Mouse (Mus musculus) heart, postnatal 25 days (tissue): Measurements from ENCODE around the gene 4930452B06Rik. TPM values are rescaled to one million over a fixed set of nuclear protein-coding genes. Genes with fewer than 3 reads are reported as not detected.

Experiments
- DNase-seq: peaks from one replicate; pipeline ENCODE4 v3.0.0; 2022; ENCODE audit warnings: low spot score
- intact Hi-C: fragments of 180-260 bp; cut with DNase I; formaldehyde crosslinking; loops from one replicate; pipeline ENCODE4 v1.15.1; 2025
- total RNA-seq, 2 experiments: library from RNA; stranded (reverse); gene quantifications; 2 replicates each; pipeline ENCODE4 v1.2.3; 2021

4930452B06Rik gene
- total RNA-seq, 2 experiments from 2014 or later, result 2.1 to 2.3 TPM

DNA sequence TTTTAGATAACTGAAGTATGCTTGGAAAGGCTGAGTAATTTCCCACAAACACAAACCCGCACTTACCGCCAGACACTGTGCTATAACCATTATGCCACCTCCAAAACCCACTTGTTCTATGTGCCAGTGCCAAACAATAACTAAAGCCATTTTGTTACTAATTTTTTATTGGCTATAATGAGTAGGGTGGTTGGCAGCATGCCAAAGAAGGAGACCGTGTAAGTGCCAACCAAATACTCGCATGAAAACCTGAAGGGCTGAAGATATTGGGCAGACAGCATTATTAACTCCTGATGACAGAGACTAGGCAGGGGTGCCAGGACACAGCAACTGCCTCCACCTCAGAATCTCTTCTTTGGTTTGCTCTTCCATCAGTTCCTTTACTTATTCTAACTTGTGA lies 203.1 kb downstream of the 4930452B06Rik start:
- intact Hi-C loops, result loop anchor here (5.0 kb wide), 1 partner anchor 144 kb away; no protein-coding TSS in a partner anchor
- no peak for DNase-seq

- no peak for DNase-seq
- intact Hi-C loops, result loop anchor here (5.0 kb wide), 1 partner anchor 145 kb away; no protein-coding TSS in a partner anchor
Observed at GRCm38 (mm10) chr14:8462321-8462909, 203.6 kb downstream of the 4930452B06Rik start.

- DNase-seq, result no peak
- intact Hi-C loops, result loop anchor here (5.0 kb wide), 1 partner anchor 147 kb away; no protein-coding TSS in a partner anchor
Observed at GRCm38 (mm10) chr14:8460226-8461129, 205.6 kb downstream of the 4930452B06Rik start.

DNA sequence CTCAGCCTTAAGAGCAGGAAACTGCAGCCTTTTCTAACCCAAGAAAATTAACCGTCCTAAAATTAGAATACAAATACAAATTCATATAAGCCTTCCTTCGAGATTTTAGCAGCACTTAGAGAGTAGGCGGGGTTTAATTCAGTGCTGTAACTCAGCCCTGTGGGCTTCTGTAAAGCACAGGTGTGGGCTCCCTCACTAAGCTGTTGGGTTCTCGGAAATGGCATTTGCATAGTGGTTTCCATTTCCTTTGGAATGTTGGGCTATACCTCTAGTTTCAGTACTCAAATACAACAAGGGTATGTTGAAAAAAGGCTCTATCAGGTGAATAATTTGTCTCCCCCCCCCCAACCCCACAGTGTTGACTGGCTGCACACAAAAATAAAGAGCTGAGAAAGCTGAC lies 206.3 kb downstream of the 4930452B06Rik start:
- DNase-seq, result no peak
- intact Hi-C loops, result loop anchor here (5.0 kb wide), 2 partner anchors 102 to 148 kb away; no protein-coding TSS in a partner anchor

DNA sequence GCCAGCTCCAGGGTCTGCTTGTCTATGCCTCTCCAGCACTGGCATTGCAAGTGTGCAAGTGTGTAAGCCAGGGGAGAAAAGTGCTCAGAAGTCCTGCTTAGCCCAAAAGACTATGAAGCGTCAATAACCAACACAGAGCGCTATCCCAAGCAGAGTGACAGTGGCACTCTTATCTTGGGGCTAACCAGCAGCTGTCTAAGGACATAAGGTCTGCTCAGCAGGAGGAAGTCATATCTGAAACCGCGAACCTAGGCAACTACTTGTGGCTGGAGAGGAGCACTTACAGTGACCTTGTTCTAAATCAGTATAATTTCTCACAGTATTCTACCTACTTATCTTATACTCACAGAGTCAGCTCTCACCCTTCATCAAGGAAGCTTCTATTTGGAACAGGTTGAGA lies 214.9 kb downstream of the 4930452B06Rik start:
- intact Hi-C loops, result no loop called here
- DNase-seq, result no peak

- DNase-seq, result no peak
- intact Hi-C loops, result no loop called here
Observed at GRCm38 (mm10) chr14:8450342-8450741, 215.7 kb downstream of the 4930452B06Rik start.

DNA sequence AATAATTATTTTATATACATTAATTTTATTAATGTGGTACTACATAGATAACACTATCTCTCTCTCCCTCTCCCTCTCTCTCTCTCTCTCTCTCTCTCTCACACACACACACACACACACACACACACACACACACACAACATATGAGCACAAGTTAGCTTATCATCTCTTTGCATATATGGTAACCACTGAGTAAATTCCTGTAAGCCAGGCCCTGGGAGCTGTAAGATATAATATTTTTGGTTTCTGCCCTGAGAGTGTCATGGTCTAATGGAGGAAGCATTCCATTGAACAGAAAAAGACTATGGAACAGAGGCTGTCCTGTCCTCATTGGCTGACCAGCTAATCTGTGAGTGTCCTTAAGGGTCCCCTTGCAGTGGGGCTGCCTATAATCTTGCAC lies 216.7 kb downstream of the 4930452B06Rik start:
- intact Hi-C loops, result no loop called here
- no peak for DNase-seq

DNA sequence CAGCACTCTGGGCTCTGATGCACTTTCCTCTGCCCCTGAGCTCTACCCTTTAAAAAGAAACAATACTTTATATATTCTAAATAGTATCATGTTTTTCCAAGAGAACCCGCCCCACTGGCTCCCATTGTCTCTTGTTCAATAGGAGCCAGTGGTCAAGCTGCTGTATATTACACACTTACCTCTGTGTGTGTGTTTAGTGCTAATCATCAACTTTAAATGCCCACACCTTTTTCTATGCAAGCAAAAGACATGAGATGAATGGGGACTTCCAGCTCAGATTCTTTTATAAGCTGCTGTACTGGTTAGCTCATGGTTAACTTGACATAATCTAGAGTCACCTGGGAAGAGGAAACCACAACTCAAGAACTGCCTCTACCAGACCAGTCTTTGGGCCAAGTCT lies 218.7 kb downstream of the 4930452B06Rik start:
- DNase-seq, result no peak
- intact Hi-C loops, result no loop called here

DNA sequence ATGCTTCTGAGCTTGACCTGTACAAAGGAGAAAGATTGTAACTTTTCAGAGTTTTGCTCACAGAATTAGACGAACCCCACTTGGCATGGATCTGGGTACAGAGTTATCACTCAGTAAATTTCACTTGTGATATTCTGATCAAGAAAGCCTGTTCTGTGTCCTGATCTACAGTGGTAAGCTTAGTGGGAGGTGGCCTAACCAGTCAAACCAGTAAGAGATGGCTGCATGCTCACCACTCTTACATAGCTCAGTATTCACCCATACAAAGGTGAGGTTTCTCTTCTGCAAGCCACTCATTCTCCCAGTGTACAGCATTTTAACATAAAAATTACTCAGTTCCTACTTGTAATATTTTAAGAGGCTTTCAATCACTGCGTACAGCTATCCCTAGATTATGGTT lies 221.7 kb downstream of the 4930452B06Rik start:
- intact Hi-C loops, result no loop called here
- DNase-seq, result no peak

DNA sequence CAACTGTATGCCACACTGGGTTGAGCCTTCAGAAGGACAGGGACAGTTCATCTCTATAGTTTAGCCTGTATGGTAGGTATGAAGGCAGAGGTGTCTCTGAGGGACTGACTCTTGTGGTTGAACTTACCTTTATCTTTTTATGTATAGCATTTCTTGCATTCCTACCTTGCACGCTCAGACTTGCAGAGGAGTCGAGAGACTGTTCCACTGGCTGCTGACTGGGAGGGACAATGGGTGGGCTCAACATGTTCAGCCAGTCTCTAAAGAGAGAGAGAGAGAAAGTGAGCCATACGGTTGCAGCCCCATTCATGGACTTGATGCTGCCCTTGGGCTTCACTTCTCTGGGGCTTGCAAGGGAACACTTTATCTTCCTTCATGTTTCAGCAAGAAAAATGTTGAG lies 223.3 kb downstream of the 4930452B06Rik start:
- intact Hi-C loops, result no loop called here
- DNase-seq, result no peak

DNA sequence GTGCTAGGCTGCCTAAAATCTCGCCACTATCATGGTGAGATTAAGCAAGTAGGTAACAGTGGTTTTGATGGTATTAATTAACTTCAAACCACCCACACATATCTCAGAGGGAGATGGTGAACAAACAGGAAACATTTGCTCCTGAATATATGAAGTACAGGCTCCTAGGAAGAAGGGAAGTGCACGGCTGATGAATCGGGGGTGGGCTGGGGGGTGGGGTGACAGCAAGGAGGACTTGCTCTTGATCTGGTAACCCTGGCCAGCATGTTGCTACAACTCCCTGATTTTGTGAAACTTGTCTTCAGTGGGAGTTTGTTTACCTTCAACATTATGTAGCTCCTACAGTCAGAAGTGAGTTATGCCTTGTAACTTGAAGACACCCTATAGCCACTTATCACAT lies 224.4 kb downstream of the 4930452B06Rik start:
- intact Hi-C loops, result no loop called here
- DNase-seq, result no peak

DNA sequence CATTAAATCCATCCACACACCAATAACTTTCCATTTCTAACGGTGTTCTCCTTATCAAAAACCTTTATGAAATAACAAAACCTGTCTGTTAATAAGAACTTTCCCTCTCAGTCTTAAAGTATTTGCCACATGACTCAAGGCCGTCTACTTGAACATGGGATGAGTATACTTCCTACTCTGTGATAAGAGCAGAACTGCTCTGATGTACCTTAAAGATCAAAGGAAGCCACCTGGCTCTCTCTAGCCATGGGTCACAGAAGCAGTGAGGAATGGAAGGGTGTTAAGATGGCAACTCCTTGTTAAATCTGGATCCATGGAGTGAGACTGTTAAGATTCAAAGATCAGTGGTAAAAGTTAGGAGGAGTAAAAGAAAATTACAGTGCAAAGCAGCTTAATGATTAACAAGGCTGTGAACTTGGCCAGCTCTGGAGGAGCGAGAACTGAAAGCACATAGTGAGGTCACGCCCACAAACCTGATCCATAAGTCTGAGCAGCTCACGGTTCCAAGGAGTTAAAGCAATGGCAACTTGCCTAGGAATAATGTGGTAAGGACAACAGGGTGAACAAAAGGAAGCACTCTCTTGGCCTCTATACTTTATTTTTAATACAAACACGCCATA lies 235.3 kb downstream of the 4930452B06Rik start:
- no peak for DNase-seq
- intact Hi-C loops, result no loop called here

- intact Hi-C loops, result no loop called here
- no peak for DNase-seq
Observed at GRCm38 (mm10) chr14:8429767-8430166, 236.3 kb downstream of the 4930452B06Rik start.

DNA sequence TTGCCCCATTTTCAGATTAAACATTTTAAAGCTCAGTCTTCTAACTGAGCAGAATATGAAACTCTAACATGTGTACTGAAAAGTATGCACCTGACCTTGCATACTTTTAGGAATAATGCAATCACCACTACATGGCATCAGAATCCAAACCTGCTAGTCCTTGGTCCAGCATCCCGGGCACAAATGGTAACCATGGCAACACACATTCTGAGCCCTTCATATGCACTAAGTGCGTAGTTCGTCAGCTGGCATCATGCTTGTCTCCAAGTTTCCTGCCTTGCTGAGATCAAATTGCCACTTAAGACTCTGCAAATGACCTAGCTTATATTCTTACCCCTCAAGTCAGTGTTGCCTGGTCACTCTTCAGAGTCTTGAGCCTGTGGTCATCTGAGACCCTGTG lies 243.2 kb downstream of the 4930452B06Rik start:
- intact Hi-C loops, result no loop called here

GRCm38 (mm10) chr14:8421199-8421787 lies 244.7 kb downstream of the 4930452B06Rik start:
- intact Hi-C loops, result no loop called here
- no peak for DNase-seq

More for the DNA sequence above, 243.2 kb downstream of the 4930452B06Rik start:
- DNase-seq, result no peak

- no peak for DNase-seq
- intact Hi-C loops, result no loop called here
Observed at GRCm38 (mm10) chr14:8418610-8419009, 247.4 kb downstream of the 4930452B06Rik start.

DNA sequence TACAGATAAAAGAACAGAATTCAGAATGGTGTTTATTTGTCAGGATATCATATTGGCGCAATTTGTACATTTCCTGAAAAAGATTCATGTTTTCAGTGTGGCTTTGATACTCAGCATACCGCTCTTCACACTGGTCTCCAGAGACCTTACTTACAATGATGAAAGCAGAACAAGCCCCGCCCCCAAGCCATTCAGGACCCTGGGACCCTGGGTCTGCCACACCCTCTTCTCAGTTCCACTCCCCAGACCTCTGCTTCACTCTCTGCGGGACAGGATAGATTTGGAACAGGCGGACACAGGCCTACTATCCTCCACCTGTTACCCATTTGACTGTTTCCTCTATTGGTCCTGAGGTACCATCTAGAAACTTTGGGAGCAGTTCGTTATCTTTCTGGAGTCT lies 260.1 kb downstream of the 4930452B06Rik start:
- DNase-seq, result no peak
- intact Hi-C loops, result no loop called here

- DNase-seq, result no peak
- intact Hi-C loops, result no loop called here
Observed at GRCm38 (mm10) chr14:8403310-8403709, 262.7 kb downstream of the 4930452B06Rik start.

- no peak for DNase-seq
- intact Hi-C loops, result no loop called here
Observed at GRCm38 (mm10) chr14:8398507-8398906, 267.5 kb downstream of the 4930452B06Rik start.

DNA sequence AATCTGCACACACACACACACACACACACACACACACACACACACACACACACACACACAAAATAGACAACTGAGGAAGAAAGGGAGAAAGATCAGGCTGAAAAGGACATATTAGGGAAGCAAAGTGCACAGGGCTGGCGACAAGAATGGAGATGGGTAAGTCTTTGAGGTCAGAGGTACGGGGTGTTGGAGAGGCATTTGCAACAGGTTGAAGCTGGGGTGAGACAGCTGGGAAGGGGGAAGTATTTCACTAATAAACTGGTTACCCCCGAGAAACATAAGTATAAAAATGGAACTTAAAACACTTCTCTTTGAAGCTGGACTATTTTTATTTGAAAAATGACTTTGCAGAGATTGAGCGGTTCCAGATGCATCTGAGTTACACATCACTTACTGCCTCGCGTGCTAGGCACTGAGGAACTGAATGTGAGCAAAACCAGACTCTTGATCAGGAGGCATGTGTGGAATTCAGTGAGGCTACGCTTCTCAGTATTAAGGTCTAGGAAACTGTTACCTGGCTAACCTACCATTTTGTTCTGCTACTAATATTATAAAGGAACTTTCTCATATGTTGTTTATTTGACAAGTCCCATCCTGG lies 270.3 kb downstream of the 4930452B06Rik start:
- DNase-seq, result no peak
- intact Hi-C loops, result no loop called here
